Mouse (Mus musculus) limb, embryonic 11.5 days (tissue): ENCODE measurements around the gene Tlcd1. TPM values are rescaled to one million over a fixed set of nuclear protein-coding genes. Genes with fewer than 3 reads are reported as not detected.

Experiments
- ATAC-seq: fragments of 200-750 bp; cut with Nextera tagmentation; 2 replicates; pipeline ENCODE4 v1.8.0; 2017; ENCODE audit warnings: low read depth; ENCODE audit not compliant: insufficient number of reproducible peaks, low FRiP score, low TSS enrichment
- DNase-seq: peaks from one replicate; pipeline ENCODE4 v3.0.0-alpha.2; 2015; ENCODE audit warnings: low spot score
- H3K27ac ChIP-seq: fragments of 300-500 bp; sonication (generic); replicated peaks from 2 replicates; pipeline ENCODE4 v1.5.1; 2014; ENCODE audit warnings: low read depth, mild to moderate bottlenecking, low read length
- H3K27me3 ChIP-seq: fragments of 300-500 bp; sonication (generic); 2 replicates; pipeline ENCODE4 v1.6.1; 2014; ENCODE audit warnings: mild to moderate bottlenecking, low read length, mixed read lengths; ENCODE audit not compliant: control insufficient read depth, insufficient read depth
- H3K36me3 ChIP-seq: fragments of 300-500 bp; sonication (generic); 2 replicates; pipeline ENCODE4 v1.6.1; 2014; ENCODE audit warnings: mild to moderate bottlenecking, low read length, moderate library complexity, mixed read lengths; ENCODE audit not compliant: control insufficient read depth, insufficient read depth
- H3K4me1 ChIP-seq: fragments of 300-500 bp; sonication (generic); 2 replicates; pipeline ENCODE4 v1.6.1; 2014; ENCODE audit warnings: low read length, mixed read lengths; ENCODE audit not compliant: control insufficient read depth, insufficient read depth
- H3K4me2 ChIP-seq: fragments of 300-500 bp; sonication (generic); 2 replicates; pipeline ENCODE4 v1.6.1; 2014; ENCODE audit warnings: low read depth, mild to moderate bottlenecking, moderate library complexity; ENCODE audit not compliant: severe bottlenecking
- H3K4me3 ChIP-seq: fragments of 300-500 bp; sonication (generic); 2 replicates; pipeline ENCODE4 v1.5.1; 2014; ENCODE audit warnings: low read depth, low read length
- H3K9ac ChIP-seq: fragments of 300-500 bp; sonication (generic); 2 replicates; pipeline ENCODE4 v1.6.1; 2014; ENCODE audit warnings: mild to moderate bottlenecking, low read length
- H3K9me3 ChIP-seq: fragments of 300-500 bp; sonication (generic); 2 replicates; pipeline ENCODE4 v1.6.1; 2016; ENCODE audit warnings: low read length; ENCODE audit not compliant: control insufficient read depth
- WGBS: fragments of 180-500 bp; shearing (Covaris S2); extraction: QIAGEN DNeasy Blood & Tissue Kit; methylation state at CpG from one replicate; pipeline ENCODE4 v1.1.7; 2014; 5-methylcytosine and 5-hydroxymethylcytosine counted together
- polyA plus RNA-seq: library from polyadenylated mRNA; unstranded; fragments of >200 nt; fragmentation: Nextera tagmentation; extraction: Ambion mirVana; gene quantifications from 2 replicates; pipeline ENCODE4 v1.2.1, GENCODE M21; 2014

Gene Tlcd1
- polyA plus RNA-seq, 1 experiment from 2014 or later, result 10.4 TPM

DNA sequence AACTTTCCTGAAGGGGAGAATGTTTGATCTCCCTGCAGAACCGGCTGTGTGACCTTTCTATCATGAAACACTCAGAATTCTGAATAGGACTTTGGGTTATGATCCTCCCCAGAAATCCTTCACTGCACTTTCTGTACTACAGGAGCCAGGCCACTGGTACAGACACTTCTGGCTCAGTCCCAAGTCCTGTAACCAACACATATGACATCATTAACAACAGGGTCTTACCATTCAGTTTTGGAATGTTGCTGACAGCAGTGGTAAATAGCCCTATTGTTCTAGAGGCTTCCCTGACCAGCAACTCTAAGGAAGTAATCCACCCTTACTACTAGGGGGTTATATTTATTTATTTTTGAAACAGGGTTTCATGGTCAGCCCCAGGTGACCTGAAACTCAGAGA, 16.6 kb downstream of the Tlcd1 start, which contains the start of gene Proca1:
Gene Proca1 (plus strand): TSS at position 280 of the 400 bp plus-strand sequence.
- H3K27me3 ChIP-seq, result no peaks in the 10 kb centered on the region
- no peak within 1 kb of the TSS for H3K4me2 ChIP-seq
- peaks cover 11% of the 10 kb centered on the region; the same call in 1 of the 2 replicates for H3K36me3 ChIP-seq
- ATAC-seq (no peak), DNase-seq (no peak)
- 100% methylated on average over 1 of the region's 1 CpGs for WGBS
- H3K9ac ChIP-seq, result no peak within 1 kb of the TSS
- H3K27ac ChIP-seq, result 0 out of 2 replicates have a peak within 1 kb of the TSS, but pooled peaks have one; percentile 1
- no peaks in the 10 kb centered on the region for H3K9me3 ChIP-seq
- H3K4me3 ChIP-seq, result no peak within 1 kb of the TSS
- peaks cover 16% of the 10 kb centered on the region for H3K4me1 ChIP-seq

DNA sequence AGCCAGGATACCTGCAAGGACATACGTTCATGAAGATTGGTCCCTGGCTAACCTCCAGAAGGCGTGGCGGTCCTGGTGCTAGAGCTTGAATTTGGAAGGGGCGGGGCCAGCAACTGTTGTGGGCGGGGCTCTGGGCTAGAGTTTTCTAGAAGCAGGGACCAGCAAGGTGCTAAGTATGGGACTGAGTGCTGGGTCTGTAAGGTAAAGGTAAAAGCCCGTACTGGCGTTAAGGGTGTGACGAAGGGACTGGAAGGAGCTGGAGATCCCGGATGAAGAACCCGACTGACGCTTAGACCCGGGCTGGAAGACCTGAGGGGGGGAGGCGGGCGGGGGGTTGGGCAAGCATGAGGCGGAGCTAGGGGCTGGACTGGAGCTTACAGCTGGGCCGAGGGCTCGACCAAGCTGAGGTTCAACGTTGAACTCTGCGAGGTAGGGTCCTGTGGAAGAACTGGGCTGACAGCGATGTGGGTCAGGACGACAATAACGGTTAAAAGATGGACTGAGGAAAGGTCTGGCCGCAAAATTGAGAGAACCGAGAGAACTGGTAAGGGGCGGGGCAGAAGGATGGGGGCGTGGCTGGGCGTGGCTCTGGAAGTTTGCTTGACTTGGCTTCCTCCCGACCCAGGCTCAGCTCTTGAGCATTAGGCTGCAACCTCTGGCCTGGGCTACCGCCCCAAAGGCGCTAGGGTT, 18.0 kb downstream of the Tlcd1 start:
- peak; percentile 67 for ATAC-seq
- H3K4me3 ChIP-seq, result peak overlapping the region; percentile 35
- peaks cover 16% of the 10 kb centered on the region for H3K4me1 ChIP-seq
- peak; percentile 77 for DNase-seq
- peak overlapping the region; percentile 32 for H3K9ac ChIP-seq
- peaks cover 11% of the 10 kb centered on the region; the same call in 1 of the 2 replicates for H3K36me3 ChIP-seq
- no peaks in the 10 kb centered on the region for H3K9me3 ChIP-seq
- H3K27ac ChIP-seq, result 0 out of 2 replicates have a peak overlapping the region, but pooled peaks have one; percentile 1
- 2% methylated on average over 30 of the region's 30 CpGs for WGBS
- H3K27me3 ChIP-seq, result no peaks in the 10 kb centered on the region
- H3K4me2 ChIP-seq, result peak overlapping the region; percentile 43

DNA sequence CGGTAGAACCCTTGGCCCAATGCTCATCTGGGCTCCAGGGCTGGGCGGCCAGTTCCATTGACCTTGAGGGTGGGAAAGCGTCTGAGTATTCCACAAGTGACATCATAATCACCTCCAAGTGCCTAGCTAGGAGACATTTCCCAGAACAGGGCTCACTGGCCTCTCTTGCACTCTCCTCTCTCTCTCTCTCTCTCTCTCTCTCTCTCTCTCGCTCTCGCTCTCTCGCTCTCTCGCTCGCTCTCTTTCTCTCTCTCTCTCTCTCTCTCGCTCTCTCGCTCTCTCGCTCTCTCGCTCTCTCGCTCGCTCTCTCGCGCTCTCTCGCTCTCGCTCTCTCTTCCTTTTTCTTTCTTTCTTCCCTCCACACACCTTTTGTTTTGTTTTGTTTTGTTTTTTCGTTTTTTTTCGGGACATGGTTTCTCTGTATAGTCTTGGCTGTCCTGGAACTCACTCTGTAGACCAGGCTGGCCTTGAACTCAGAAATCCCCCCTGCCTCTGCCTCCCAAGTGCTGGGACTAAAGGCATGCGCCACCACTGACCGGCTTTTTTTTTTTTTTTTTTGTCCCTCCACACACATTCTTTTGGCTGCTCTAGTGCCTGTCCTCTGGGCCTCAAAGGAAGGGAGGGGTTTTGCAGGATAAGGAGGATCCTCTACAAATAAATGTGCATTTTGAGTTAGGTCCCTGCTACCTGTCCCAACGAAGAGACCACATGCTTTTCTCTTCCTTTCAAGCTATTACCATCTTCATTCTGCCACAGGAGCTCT, 18.8 kb downstream of the Tlcd1 start:
- Histone ChIP-seq H3K36me3 (peaks cover 11% of the 10 kb centered on the region; the same call in 1 of the 2 replicates), H3K4me1 (peaks cover 10% of the 10 kb centered on the region), H3K4me2 (peak overlapping the region; percentile 43), H3K27me3 (no peaks in the 10 kb centered on the region), H3K9me3 (no peaks in the 10 kb centered on the region), H3K4me3 (peak overlapping the region; percentile 35), H3K9ac (no peak overlapping the region), H3K27ac (no peak overlapping the region)
- ATAC-seq (no peak), DNase-seq (no peak)
- WGBS, result 64% methylated on average over 22 of the region's 23 CpGs

DNA sequence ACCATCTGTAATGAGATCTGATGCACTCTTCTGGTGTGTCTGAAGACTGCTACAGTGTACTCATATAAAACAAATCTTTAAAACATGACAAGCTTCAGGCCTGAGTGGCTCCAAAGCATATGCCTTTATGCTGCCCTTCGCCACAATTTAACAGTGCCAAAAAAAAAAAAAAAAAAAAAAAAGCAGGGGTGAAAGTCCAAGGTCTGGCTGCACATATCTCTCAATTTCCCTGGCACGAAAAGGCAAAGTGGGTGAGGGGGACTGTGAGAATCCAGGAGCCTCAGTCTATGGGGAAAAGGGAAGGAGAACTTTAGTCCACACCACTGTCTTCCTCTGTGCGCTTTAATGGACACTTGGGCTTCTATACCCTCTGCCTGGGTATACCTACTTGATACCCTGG, 25.9 kb downstream of the Tlcd1 start:
- Histone ChIP-seq H3K27me3 (no peaks in the 10 kb centered on the region), H3K9me3 (no peaks in the 10 kb centered on the region), H3K4me1 (no peaks in the 10 kb centered on the region), H3K36me3 (peaks cover 13% of the 10 kb centered on the region), H3K4me3 (no peak overlapping the region), H3K9ac (no peak overlapping the region), H3K27ac (no peak overlapping the region), H3K4me2 (no peak overlapping the region)
- WGBS, result 93% methylated on average over 3 of the region's 3 CpGs
- DNase-seq (no peak), ATAC-seq (no peak)

DNA sequence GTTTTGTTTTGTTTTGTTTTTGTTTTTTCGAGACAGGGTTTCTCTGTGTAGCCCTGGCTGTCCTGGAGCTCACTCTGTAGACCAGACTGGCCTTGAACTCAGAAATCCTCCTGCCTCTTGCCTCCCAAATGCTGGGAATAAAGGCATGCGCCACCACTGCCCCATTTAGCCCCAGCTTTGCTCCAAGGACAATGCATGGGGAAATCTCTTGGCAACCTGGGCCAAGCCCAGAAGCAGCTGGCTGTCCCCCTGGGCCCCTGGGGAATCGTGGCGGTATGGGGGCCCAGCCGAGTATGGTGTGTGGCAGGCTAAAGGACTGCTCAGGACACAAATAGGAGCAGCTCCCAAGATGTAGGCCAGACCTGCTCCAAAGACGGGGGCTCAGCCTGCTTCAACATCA, 27.8 kb downstream of the Tlcd1 start:
- H3K36me3 ChIP-seq, result peaks cover 28% of the 10 kb centered on the region

GRCm38 (mm10) chr11:78205361-78206206, 29.1 kb downstream of the Tlcd1 start:
- no peak overlapping the region for H3K4me2 ChIP-seq
- no peaks in the 10 kb centered on the region for H3K27me3 ChIP-seq
- H3K4me3 ChIP-seq, result no peak overlapping the region
- no peaks in the 10 kb centered on the region for H3K4me1 ChIP-seq
- DNase-seq (no peak), ATAC-seq (no peak)
- no peak overlapping the region for H3K9ac ChIP-seq
- no peaks in the 10 kb centered on the region for H3K9me3 ChIP-seq
- 69% methylated on average over 13 of the region's 13 CpGs for WGBS
- 0 out of 2 replicates have a peak overlapping the region, but pooled peaks have one; percentile 14 for H3K27ac ChIP-seq
- peaks cover 37% of the 10 kb centered on the region for H3K36me3 ChIP-seq

More for the DNA sequence above, 27.8 kb downstream of the Tlcd1 start:
- Histone ChIP-seq H3K27me3 (no peaks in the 10 kb centered on the region), H3K9me3 (no peaks in the 10 kb centered on the region), H3K4me1 (no peaks in the 10 kb centered on the region), H3K9ac (no peak overlapping the region), H3K4me2 (no peak overlapping the region), H3K4me3 (no peak overlapping the region), H3K27ac (no peak overlapping the region)
- ATAC-seq, result no peak
- DNase-seq, result no peak
- 85% methylated on average over 6 of the region's 6 CpGs for WGBS

- H3K4me3 ChIP-seq, result no peak overlapping the region
- no peak overlapping the region for H3K9ac ChIP-seq
- H3K27me3 ChIP-seq, result no peaks in the 10 kb centered on the region
- DNase-seq, result no peak
- H3K4me2 ChIP-seq, result no peak overlapping the region
- ATAC-seq, result no peak
- no peaks in the 10 kb centered on the region for H3K4me1 ChIP-seq
- 88% methylated on average over 7 of the region's 7 CpGs for WGBS
- no peak overlapping the region for H3K27ac ChIP-seq
- H3K36me3 ChIP-seq, result peaks cover 44% of the 10 kb centered on the region
- no peaks in the 10 kb centered on the region for H3K9me3 ChIP-seq
Observed at GRCm38 (mm10) chr11:78207190-78207589, 30.7 kb downstream of the Tlcd1 start.

DNA sequence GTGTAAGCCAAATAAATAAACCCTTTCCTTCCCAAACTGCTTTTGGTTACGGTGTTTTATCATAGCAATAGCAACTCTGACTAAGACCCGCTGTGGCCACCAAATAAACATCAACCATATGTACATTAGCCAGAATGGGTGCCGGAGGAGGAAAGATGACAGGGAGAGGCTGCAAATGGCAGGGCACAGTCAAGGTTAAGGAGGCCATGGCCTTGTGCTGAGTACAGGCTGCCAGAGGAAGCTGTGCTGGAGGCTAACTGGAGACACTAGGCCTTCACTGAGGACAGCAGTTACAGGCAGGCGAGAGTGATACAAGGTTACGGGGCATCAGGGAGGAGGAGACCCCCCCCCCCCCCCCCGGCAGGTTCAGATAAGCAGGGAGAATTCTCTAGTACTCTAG, 33.4 kb downstream of the Tlcd1 start:
- Histone ChIP-seq H3K27me3 (no peaks in the 10 kb centered on the region), H3K36me3 (peaks cover 58% of the 10 kb centered on the region), H3K9me3 (no peaks in the 10 kb centered on the region), H3K4me3 (no peak overlapping the region), H3K4me1 (no peaks in the 10 kb centered on the region), H3K9ac (no peak overlapping the region), H3K4me2 (no peak overlapping the region), H3K27ac (no peak overlapping the region)
- no peak for DNase-seq
- WGBS, result 99% methylated on average over 6 of the region's 6 CpGs
- no peak for ATAC-seq
